Mouse (Mus musculus) brain, embryonic 18.5 days (tissue): ENCODE data around the gene Dcst1.

Source experiments
- DNase-seq: peaks from one replicate; pipeline ENCODE4 v3.0.0-alpha.2; 2012; ENCODE audit warnings: low read depth, low spot score

The Dcst1 gene

DNA sequence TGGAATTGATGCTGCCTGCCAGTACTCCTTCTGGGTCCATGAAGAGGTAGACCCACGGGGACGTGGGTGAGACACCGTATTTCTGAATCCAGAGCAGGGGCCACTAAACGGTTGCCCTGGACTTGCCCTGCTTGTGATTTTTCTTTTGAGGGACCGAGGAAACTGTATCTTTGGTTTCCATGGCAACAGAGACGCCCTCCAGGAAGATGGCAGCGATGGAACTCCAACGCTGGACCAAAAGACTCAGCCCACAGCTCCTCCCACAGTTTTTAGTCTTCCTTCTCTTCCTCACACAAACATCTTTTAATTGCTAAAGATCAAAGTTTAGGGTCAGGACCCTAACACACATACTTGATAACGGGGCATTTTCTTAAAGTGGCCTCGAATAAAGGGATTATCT is 33.0 kb downstream of the Dcst1 start:
- DNase-seq = no peak

DNA sequence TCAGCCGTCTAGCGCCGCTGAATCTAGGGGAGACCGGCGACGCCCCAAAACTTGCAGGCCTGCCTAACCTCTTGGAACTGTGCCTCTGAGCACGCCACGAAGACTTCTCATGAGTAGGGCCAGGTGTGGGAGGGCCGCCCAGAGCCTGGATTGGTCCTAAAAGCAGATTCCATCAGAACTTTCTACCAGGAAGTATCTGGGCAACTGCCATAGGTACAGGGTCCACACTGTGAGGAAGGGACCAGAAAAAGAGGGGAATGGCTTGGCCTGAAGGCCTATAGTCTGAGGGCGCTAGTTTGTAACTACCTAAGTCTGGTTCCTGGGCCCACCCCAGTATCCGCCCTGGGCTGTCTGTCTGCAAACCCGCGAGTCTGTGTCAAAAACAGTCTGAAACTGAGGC is 33.5 kb downstream of the Dcst1 start:
- DNase-seq = no peak

DNA sequence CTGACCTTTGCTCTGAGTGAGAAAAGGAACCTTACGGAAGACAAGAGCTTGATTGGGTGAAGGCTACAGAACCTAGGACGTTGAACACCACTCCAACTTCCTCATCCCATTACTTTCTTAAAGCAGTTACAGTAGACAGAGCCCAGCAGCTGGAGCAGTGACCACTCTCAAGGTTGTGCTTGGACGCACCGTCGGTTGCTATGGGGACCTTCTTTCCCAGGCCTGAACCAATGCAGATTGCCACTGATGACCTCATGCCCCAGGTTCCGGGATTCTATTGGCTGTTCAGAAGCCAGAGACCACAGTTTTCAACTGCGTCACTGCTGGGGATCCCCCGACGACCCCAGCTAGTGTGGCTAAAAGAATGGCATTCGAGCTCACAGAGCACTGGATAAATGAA is 34.1 kb downstream of the Dcst1 start:
- DNase-seq = no peak

DNA sequence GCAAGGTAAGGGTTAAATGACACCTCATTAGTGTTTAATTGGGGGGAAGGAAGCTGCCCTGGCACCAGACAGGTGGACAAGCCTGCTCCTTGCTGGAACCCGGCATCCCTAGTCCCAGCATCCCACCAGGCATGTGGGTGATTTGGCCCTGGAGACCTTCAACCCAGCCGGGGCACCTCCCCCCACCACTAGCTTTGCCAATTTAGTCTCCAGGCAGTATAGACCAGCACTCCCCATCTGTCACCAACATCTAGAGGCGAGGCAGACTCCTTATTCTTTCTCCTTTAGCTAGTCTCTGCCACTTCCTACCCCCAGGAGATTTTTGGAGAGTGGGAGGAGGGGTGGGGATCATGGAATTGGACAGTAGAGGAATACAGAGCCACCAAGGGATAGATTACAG is 34.7 kb downstream of the Dcst1 start:
- no peak for DNase-seq

DNA sequence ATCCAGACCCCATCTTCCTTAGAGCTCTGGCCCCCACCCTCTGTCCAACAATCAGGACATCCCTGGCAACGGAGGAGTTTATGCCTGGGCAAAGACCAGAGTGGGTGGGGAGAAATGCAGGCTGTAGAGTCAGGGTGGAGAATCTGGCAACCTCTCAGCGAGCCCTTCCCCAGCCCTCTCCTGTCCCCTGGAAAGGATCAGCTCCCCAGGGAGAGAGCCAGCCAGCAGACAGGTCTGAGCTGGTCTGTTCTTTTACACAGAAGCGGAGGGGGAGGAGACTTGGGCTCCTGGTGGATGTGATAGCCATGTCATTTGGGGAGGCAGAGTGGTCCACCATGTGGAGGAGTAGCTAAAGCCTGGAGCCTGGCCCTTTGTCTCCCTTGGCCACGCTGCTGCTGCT is 36.4 kb downstream of the Dcst1 start:
- no peak for DNase-seq

DNA sequence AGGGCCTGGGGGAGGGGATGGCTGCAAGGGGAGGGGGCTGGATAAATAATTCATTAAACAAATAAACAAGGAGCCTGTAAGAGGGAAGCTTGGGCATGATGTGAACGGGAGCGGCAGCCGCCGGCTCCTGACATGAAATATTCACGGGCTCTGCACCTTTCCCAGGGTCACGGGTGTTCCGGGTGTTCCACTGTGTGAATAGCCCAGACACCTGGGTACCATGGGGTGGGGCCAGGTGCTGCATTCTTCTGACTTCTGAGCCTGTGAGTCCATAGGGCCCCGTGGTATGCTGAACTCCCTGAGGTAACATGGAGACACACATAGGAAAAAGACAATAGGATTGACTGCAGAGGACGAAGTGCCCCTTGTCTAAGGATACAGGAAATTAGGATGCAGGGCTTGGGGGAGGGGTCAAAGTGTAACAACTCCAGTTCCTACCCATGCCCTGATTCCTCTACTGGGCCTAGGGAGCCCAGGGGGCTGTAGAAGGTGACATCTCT is 37.6 kb downstream of the Dcst1 start:
- DNase-seq = no peak

DNA sequence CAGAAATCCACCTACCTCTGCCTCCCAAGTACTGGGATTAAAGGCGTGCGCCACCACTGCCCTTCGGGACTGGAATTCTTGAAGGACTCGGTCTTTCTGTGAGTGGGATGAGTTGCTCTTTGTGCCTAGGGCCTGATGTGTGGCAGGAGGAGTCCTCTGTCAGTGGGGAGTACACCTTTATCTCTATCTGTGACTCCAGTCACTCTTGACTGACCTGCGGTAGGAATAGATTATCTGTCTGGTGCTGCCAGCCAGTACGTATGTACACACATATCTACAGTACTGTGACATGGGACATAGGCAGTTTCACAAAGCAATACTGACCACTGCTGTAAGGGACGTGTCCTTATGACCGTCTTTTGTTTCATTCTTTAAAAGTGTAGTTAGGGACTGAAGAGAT is 39.2 kb downstream of the Dcst1 start:
- DNase-seq = no peak

DNA sequence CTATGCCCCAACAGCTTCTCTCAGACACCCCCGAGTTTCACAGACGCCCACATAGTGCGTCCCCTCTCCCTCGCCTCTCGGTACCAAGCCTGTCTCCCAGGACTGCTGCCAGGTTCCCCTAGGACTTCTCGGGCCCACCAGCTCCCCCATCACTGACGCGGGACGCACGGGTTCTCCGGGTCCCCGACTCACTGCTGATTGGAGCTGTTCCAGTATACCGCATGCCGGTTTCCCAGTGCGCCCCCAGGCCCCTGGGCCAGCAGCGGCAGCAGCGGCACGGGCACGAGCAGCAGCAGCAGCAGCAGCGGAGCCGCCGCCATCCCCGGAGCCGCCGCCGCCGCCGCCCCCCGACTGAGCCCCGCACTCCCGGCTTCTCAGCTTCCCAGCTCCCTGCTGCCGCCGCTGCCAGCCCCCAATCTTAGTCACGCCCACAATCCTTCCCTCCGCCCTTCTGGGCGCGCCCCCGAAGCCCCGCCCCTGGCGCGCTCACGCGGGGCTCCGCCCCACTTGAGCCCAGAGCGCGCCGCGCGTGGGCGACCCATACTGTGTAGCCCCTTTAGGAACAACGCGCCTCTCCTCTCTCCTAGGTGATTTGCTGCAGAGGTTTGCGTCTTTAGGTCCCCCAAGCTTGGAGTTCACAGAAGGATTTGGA is 42.4 kb downstream of the Dcst1 start, which contains the start of gene Efna3:
Gene Efna3, minus strand, starts transcription at position 452 of the 652 bp plus-strand sequence.
- DNase-seq = peak; percentile 81

DNA sequence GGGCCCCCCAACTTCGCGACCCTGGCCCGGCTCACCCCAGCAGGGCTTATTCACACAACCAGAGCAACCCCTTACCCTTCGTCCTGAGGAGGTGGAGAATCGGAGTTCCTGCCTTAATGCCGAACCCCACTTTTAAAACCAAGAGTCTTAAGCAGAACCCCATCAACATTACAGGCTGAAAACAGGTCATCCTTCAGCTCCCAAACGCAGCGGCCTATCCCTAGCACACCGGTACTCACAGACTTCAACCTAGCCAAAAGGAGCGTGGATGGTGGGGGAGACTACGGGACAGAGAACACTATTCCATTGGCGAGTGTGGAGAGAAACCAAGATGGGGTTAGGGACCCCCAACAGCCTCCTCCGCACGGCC is 42.9 kb downstream of the Dcst1 start:
- DNase-seq = no peak

DNA sequence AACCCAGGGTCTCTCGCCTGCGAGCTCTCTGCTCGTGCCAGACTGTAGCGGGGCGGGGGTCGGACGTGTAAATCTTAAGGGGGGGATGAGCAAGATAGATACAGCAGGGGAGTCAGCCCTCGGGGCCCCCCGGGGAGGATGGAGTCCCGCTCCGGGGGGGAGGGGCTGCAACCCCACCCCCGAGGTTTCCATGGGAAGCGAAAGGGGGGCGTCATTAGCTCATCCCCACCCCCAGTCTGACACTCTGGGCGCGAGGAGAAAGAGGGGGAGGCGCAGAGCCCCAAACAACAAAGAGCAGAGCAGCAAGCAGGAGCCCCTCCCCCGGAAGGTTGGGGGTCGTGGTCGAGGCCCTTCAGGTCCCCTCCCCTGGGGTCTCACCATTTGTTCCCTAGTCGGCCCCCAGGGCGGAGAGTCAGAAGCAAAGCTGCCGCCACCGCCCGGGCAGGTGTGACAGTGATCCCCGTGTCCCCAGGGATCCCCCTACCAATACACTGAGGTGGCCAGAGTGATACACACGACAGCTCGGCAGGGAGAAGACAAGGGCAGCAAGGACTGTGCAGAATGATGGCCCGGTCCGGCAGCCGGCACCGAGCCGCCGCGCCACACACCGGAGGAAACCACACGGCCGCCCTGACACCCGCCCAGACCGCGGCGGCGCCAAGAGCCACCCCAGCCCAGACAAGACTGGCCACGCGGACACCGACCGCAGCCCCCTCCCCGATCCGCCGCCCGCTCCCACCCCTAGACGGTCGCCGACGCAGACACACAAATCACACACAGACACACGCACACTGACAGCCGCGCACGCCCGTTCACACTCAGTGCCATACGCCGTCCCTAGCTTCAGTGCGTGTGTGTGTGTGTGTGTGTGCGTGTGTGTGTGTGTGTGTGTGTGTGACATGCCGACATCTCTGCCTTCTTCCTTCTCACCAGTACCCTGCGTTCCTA is 43.6 kb downstream of the Dcst1 start:
- DNase-seq = no peak

DNA sequence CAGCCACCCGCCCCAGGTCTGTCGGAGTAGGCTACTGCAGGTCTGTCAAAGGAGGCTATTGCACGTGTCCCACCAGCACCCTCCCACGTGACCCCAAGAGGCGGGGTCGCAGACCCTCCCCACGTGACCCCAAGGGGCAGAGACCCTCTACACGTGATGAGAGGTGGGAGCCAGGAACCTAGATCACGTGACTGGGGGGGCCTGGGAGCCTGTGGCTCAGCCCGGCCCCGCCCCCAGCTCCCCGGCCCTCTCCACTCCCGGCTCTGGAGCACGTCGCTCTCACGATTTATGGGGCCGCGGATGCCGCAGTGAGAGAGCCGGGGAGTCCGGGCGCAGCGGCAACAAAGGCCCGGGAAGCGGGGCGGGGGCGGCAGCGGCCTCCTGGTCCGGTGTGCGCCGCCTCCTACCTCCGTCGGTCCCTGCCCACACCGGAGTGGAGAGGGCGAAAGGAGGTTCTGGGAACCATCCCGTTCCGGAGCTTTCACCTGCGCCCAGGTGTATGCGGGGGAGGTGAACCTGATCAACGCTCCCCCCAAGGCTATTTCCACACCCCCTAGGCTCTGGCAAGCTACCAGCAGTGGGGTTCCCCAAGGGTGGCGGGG is 44.4 kb downstream of the Dcst1 start:
- no peak for DNase-seq

DNA sequence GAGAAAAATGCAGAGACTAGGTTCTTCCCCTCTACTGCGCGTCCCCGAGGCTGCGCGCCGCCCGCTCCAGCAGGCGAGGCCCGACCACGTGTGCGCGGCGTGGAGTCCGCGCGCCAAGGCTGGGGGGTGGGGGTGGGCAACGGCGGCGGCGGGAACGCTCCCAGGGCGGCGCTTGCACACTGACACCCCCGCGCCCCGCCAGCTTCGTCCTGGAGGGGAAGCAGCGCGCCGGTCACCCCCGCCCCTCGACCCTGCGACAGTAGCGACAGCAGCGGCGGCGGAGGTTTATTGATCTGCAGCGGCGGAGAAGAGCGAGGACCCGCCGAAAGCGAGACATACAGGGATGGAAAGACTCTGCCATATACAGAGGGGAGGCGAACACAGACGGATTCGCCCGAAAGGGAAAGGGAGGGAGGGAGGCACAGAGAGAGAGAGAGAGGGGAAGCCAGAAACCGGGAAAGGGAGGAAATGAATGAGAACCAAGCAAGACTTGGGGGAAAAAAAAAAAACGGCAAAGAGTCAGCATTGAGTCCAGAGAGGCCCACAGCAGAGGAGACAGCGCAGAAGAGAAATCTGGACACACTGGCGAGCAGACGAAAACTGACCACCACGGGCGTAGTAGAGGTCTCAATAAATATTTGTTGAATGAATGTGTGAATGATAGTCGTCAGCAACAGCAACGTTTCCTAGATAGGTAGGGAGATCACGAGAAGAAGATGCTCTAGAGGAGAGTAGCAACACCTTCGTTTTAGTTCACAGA is 45.3 kb downstream of the Dcst1 start:
- no peak for DNase-seq

DNA sequence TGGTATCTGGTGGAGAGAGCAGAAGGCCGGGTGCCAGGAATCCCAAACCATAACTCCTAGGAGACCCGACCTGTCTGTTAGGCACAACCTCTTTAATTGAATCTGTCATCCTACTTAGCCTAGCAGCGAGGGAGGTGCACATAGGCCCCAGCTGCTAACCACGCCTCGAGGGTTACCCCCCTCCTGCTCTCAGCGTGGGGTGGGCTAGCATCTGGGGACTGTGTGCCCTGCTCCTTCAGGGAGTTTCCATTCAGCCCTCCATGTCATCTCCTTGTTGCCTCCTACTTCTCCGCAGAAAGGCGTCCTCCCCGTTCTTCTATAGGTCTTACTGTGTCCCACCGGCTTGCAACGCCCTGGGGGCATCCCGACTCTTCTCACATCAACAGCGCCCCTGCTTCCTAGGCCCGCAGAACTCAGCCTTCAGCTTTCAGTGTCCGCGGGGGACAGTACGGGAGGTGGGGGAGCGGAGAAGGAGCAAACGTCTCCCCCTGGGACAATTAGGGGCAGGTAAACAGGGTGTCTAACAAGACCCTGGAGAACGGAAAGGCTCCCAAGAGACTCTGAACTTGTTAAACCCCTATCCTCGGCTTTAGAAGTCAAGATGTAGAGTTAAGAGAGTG is 46.0 kb downstream of the Dcst1 start:
- DNase-seq = no peak

DNA sequence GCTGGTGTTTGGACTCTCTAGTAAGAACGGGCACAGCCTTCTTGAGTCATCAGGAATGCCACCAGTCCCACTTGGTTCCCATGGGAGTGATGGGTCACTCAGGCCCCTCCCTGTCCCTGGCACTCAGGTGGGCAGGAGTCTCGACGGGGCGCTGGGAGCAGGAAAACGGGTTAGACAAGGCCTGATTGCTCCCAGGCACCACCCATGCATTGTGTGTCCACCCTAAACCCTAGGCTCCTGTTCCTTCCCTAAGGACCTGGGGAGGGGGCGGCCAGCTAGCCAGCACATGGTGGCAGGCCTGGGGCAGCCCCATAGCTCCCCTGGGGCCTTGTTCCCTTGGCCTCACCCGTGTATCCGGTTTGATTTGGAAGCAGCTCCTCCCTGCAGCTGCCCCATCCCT is 46.7 kb downstream of the Dcst1 start:
- no peak for DNase-seq

DNA sequence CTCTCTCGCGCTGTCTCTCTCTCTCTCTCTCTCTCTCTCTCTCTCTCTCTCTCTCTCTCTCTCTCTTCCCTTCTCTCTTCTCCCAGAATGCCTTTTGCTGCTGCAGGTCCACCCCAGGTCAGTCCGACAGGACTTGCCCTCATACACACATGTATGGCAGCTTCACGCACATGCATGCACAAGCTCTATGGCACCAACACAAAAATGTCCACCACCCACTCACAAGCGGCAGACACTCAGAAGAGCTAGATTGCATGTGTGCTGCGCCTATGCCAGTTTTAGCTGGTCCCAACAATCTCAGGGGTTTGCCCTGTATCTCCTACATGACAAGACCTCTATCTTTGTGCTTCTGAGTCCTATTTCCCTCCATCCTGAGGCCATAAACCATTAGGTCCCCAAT is 47.8 kb downstream of the Dcst1 start:
- no peak for DNase-seq

DNA sequence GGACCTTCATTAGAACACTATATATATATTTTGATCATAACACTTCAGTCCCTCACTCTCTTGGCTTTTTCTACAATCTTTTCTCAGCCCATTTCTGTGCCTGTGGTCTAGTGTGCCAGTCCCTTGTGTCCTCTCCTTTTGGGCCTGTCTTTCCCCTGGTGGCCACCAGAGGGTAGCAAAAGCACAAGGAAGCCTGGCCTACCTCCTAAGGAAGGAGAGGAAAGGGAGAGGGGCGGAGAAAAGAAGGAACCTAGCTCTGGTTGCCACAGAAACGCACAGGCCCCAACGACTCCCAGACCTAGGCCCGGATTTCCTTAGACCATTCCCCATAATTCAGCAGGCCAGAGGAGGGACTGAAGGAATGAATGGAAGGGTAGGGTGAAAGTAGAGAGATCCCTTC is 48.2 kb downstream of the Dcst1 start:
- peak; percentile 79 for DNase-seq

DNA sequence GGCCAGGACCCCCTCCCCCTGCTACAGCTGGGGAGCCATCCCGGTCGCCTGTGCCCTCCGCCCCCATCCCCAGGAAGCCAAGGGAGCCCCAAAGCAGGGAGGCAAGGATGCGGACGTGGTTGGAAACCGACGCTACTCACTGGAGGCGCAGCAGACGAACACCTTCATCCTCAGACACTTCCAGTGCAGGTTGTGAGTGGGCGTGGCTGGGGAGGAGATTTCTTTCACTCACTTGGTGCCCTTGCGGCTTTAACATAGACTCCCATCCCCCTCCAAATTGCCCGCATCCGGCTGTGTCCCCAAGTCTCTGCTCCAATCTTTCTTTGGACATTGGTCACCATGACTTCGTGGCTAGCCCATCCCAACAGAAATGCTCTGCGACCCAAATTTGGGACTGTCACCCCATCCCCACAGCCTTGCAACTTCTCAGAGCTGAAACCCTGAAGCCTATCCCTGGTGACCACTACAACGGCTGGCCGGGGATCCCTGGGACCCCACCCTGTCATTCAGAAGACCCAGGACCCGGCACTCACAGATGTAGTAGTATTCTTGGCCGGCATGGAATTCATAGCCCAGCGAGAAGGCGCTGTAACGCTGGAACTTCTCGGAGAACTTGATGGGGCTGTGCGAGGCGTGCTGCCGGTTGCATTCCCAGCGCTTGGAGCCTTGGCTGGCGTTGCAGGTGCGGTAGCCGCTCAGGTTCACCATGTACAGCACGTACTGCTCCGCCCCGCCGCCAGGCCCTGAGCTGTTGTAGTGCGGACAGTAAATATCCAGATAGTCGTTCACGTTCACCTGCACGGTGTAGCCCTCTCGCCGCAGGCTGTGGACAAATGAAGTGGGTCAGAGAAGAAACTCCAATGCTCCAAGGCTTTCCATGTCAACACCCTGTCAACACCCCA is 48.9 kb downstream of the Dcst1 start:
- DNase-seq = no peak

DNA sequence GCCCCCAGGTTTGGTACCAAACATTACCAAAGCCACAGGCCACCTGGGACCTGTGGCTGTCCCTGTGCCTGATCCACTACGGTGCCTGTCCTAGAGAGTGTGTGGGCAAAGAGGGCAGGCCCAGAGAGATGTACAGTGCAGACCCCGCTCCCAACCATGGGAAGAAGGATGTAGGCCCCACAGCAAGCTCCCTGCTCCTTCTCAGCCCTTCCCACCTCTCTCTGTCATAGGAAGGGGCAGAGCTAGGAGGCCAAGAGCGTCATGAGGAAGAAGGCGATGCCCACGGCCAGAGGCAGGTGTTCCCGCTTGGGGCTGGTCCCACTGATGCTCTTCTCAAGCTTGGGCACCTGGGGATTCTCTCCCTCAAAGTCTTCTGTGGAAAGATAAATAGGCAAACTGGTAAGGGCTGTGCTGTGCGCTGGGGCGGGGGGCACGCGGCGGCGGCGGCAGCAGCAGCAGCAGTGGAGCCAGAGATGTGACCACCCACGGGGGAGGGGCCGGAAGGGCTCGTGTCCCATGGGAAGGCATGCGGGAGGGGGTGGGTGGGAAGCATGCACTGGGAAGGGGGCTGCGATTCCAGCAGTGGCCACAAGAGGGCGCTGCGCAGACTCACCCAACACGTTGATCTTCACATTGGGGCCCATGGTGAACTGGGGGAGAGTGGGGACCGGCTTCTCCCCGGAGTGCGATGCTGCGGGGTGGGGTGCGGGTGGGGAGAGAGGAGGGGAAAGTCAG is 49.7 kb downstream of the Dcst1 start:
- no peak for DNase-seq

DNA sequence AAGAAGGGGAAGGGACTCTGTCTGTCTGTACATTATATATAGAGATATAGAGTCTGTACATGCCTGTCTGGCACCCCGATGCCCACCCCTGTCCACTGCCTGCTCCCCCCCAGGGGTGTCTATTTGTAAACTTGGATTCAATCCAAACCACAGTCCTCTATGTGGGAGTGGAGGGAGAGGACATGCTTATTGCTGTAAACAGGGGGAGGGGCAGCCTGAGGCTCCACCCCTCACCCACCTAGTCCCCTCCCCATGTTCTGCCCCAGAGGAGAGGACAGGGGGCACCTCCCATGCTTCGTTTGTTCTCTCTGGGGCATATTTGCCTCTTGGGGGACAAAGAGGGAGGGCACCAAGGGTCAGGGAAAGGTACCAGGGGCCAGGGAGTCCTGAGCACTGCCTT is 50.3 kb downstream of the Dcst1 start:
- no peak for DNase-seq

DNA sequence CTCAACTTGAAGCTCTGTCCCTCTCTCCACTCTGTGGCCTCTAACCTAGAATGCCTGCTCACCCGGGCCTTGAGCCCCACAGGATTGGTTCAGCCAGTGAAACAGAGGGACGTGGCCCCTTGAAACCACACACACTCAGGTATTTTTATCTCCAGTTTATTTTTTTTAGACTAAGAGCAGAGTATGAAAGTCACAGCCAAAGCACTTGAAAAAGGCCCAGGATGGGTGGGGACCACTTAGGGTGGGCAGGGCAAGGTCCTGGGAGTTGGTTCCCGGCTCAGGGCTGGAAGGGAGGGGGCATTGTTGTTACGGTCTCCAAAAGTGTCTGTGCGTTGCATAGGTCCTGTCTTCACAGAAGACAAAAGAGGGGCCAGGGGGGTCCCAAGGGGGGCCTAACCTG is 50.7 kb downstream of the Dcst1 start:
- no peak for DNase-seq
